Mouse (Mus musculus): ENCODE data around the gene Pacrg. TPM values are rescaled to one million over a fixed set of nuclear protein-coding genes. Genes with fewer than 3 reads are reported as not detected.

The Pacrg gene
- polyA plus RNA-seq, 1 experiment from 2014 or later, result 4.8 TPM

DNA sequence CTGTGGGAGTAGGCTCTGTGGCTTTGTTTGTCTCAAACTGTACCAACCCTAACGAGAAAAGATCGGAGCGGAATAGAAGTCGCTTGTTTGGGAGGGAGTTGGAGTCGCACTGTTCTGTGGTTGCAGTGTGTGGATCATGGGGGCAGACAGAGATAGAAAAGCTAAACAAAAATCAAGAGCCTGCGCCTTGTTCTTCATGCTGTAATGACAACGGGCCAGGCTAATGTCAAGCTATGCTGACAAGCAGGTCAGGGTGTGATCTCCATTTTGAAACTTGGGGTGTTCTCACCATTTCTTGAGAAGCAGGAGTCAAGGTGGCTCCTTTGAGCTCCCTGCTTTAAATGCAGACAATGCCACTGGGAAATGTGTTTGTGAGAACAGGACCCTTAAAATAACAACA is 433.8 kb downstream of the Pacrg start:
- Histone ChIP-seq H3K4me2 (replicated peaks) (peak overlapping the region; percentile 34), H3K9me3 (no peaks in the 10 kb centered on the region), H3K27ac (replicated peaks) (0 out of 2 replicates have a peak overlapping the region, but pooled peaks have one; percentile 15), H3K36me3 (no peaks in the 10 kb centered on the region), H3K27me3 (no peaks in the 10 kb centered on the region; the same call in 1 of the 2 replicates), H3K4me1 (peaks cover 25% of the 10 kb centered on the region), H3K4me3 (no peak overlapping the region), H3K9ac (replicated peaks) (no peak overlapping the region; the same call in 1 of the 2 replicates)
- 34% methylated on average over 7 of the region's 7 CpGs for WGBS
- no peak for ATAC-seq (ENCODE audit: low FRiP score, low read depth)

- Histone ChIP-seq H3K4me3 (no peak overlapping the region), H3K9ac (replicated peaks) (no peak overlapping the region; the same call in 1 of the 2 replicates), H3K36me3 (no peaks in the 10 kb centered on the region), H3K4me1 (peaks cover 27% of the 10 kb centered on the region), H3K27ac (replicated peaks) (0 out of 2 replicates have a peak overlapping the region, but pooled peaks have one; percentile 15), H3K27me3 (no peaks in the 10 kb centered on the region; the same call in 1 of the 2 replicates), H3K9me3 (no peaks in the 10 kb centered on the region), H3K4me2 (replicated peaks) (peak overlapping the region; percentile 34)
- WGBS, result 17% methylated on average over 7 of the region's 7 CpGs
- no peak for ATAC-seq (ENCODE audit: low FRiP score, low read depth)
Measured at GRCm38 (mm10) chr17:10405906-10406305, 434.2 kb downstream of the Pacrg start.

DNA sequence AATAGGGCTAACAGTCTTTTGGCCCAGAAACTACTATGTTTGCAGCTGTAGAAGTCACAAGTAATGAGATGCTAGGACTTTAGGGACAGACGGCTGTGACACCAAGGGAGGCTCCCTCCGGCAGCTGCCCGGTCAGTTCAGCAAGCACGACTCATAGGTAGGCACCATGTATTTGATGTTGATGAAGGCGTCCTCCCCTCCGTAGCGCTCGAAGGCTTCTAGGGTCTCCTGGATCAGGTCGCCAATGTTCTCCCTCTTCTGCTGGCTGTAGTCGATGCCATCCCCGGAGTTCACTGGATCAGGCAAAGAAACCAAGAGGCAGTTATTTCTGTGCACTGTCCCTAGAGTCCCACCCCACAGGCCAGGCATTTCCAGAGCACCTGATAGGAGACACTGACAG is 436.9 kb downstream of the Pacrg start:
- H3K4me1 ChIP-seq, result peaks cover 39% of the 10 kb centered on the region
- H3K9me3 ChIP-seq, result no peaks in the 10 kb centered on the region

GRCm38 (mm10) chr17:10402064-10402640 is 438.0 kb downstream of the Pacrg start:
- Histone ChIP-seq H3K27ac (replicated peaks) (no peak overlapping the region), H3K4me1 (peaks cover 44% of the 10 kb centered on the region), H3K9ac (replicated peaks) (no peak overlapping the region), H3K4me3 (no peak overlapping the region), H3K36me3 (no peaks in the 10 kb centered on the region), H3K27me3 (0 out of 2 replicates have a peak, but pooled peaks cover 2% of the 10 kb centered on the region), H3K4me2 (replicated peaks) (no peak overlapping the region), H3K9me3 (no peaks in the 10 kb centered on the region)
- 88% methylated on average over 12 of the region's 12 CpGs for WGBS
- ATAC-seq (ENCODE audit: low FRiP score, low read depth), result no peak

More for the DNA sequence above, 436.9 kb downstream of the Pacrg start:
- no peak overlapping the region for H3K4me3 ChIP-seq
- H3K27ac ChIP-seq (replicated peaks), result no peak overlapping the region
- H3K27me3 ChIP-seq, result 0 out of 2 replicates have a peak, but pooled peaks cover 2% of the 10 kb centered on the region
- ATAC-seq (ENCODE audit: low FRiP score, low read depth), result no peak
- H3K9ac ChIP-seq (replicated peaks), result no peak overlapping the region
- 92% methylated on average over 11 of the region's 11 CpGs for WGBS
- no peaks in the 10 kb centered on the region for H3K36me3 ChIP-seq
- no peak overlapping the region for H3K4me2 ChIP-seq (replicated peaks)

DNA sequence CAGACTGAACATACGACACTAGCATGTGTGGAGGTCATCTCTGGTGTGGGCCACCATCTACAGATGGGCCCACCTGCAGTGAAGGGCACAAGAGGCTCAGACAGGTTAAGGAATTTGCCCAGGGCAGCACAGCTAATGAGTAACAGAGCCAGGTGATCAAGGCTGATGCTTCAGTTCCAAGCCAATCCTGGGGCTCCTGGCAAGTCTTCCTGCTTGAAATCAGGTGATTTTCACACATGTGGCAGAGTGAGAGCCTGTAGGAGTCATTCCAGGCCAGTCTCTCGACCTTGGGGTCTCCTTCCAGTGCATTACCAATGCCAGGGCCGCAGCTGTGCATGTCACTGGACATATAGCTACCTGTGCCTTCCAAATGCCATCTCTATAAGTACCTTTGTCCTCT is 438.6 kb downstream of the Pacrg start:
- no peaks in the 10 kb centered on the region for H3K9me3 ChIP-seq
- ATAC-seq (ENCODE audit: low FRiP score, low read depth), result no peak
- H3K4me3 ChIP-seq, result no peak overlapping the region
- peaks cover 9% of the 10 kb centered on the region; the same call in 1 of the 2 replicates for H3K27me3 ChIP-seq
- no peak overlapping the region for H3K27ac ChIP-seq (replicated peaks)
- H3K9ac ChIP-seq (replicated peaks), result no peak overlapping the region
- 87% methylated on average over 3 of the region's 3 CpGs for WGBS
- H3K4me1 ChIP-seq, result peaks cover 38% of the 10 kb centered on the region
- no peaks in the 10 kb centered on the region for H3K36me3 ChIP-seq
- no peak overlapping the region for H3K4me2 ChIP-seq (replicated peaks)

DNA sequence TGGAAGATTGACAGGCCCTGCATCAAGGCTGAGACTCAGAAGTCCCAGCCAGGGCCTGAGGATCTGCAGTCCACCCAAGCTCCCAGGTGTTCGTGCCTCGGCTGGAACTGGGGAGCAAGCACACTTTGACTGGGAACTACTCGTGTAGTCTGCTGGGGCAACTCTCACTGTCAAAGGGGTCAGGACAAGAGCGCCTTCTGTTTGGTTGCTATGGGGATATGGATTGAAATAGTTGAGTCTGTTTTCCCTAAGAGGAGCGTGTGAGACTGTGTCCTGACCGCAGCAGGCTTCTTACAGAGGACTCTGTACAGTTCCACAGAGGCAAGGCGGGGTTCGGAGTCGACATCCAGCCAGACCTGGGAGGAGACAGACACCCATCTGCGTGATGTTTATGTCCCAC is 440.4 kb downstream of the Pacrg start:
- Histone ChIP-seq H3K36me3 (no peaks in the 10 kb centered on the region), H3K27ac (replicated peaks) (no peak overlapping the region), H3K4me2 (replicated peaks) (no peak overlapping the region), H3K4me3 (no peak overlapping the region), H3K27me3 (peaks cover 11% of the 10 kb centered on the region; the same call in 1 of the 2 replicates), H3K9ac (replicated peaks) (no peak overlapping the region), H3K9me3 (no peaks in the 10 kb centered on the region), H3K4me1 (peaks cover 37% of the 10 kb centered on the region)
- no peak for ATAC-seq (ENCODE audit: low FRiP score, low read depth)
- 66% methylated on average over 10 of the region's 10 CpGs for WGBS

DNA sequence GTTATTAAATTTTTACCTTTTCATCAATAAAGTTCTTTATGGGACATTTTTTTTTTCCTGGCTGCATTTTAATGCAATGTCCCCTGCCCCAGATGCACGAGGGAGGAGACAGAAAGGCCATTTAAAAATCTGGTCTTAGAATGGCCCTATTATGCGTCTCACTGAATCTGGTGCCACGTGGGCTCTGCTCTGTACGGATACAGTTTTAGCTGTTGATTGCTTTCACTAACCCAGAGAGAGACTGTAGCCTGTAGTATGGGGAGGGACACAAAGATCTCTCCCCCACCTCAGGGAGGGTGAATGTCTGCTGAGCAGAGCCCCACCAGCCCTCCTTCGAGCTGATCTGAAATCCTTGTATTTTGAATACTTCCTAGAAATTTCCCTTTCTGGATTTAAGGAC is 441.2 kb downstream of the Pacrg start:
- Histone ChIP-seq H3K9ac (replicated peaks) (no peak overlapping the region), H3K36me3 (no peaks in the 10 kb centered on the region), H3K4me3 (no peak overlapping the region), H3K4me1 (peaks cover 40% of the 10 kb centered on the region), H3K27ac (replicated peaks) (no peak overlapping the region), H3K4me2 (replicated peaks) (no peak overlapping the region), H3K27me3 (peaks cover 11% of the 10 kb centered on the region; the same call in 1 of the 2 replicates), H3K9me3 (no peaks in the 10 kb centered on the region)
- no peak for ATAC-seq (ENCODE audit: low FRiP score, low read depth)
- 64% methylated on average over 5 of the region's 5 CpGs for WGBS

- no peaks in the 10 kb centered on the region for H3K36me3 ChIP-seq
- WGBS, result 74% methylated on average over 10 of the region's 10 CpGs
- no peak for ATAC-seq (ENCODE audit: low FRiP score, low read depth)
- peaks cover 40% of the 10 kb centered on the region for H3K4me1 ChIP-seq
- H3K9ac ChIP-seq (replicated peaks), result no peak overlapping the region
- no peaks in the 10 kb centered on the region for H3K9me3 ChIP-seq
- no peak overlapping the region for H3K4me3 ChIP-seq
- peaks cover 15% of the 10 kb centered on the region; the same call in 1 of the 2 replicates for H3K27me3 ChIP-seq
- no peak overlapping the region for H3K4me2 ChIP-seq (replicated peaks)
- H3K27ac ChIP-seq (replicated peaks), result no peak overlapping the region
Measured at GRCm38 (mm10) chr17:10397924-10398627, 442.0 kb downstream of the Pacrg start.

DNA sequence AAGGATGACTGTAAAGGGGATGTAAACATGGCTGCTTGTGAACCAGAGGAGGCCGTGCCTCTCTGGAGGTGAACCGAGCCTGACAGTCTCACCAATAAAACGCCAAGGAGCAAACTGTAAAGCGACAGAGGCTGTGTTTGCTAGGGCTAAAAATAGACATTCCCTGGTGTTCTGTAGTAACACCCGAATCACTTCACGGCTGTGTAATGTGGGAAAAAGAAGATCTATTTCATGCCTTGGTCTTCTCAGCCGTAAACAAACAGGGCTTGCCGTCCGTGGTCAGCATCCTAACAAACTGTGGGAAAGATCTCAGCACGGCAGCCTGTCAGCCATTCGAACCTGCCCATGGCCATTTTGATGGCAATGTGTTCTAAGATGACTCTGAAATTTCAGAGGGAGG is 442.8 kb downstream of the Pacrg start:
- Histone ChIP-seq H3K27ac (replicated peaks) (no peak overlapping the region), H3K9me3 (no peaks in the 10 kb centered on the region), H3K9ac (replicated peaks) (no peak overlapping the region), H3K4me2 (replicated peaks) (no peak overlapping the region), H3K36me3 (no peaks in the 10 kb centered on the region), H3K4me1 (peaks cover 40% of the 10 kb centered on the region), H3K27me3 (peaks cover 20% of the 10 kb centered on the region), H3K4me3 (no peak overlapping the region)
- 87% methylated on average over 11 of the region's 11 CpGs for WGBS
- ATAC-seq (ENCODE audit: low FRiP score, low read depth), result no peak

DNA sequence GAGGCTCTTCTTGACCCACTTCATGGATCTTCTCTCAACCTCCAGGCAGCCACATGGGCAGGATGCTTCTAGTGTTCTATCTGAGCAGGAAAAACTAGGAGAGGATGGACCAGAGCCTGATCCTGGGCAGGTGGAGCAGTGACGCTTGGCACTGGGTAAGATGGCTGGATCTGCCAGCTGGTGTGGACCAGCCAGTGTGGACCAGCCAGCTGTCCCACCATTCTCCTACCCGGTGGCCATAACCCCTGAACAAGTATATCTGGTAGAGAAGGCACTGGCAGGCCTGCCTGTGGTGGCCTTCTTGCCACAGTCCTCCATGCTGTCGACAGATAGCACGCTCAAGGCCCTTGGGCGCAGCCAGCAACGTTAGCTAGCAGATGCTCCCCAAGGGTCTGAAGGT is 443.2 kb downstream of the Pacrg start:
- no peak overlapping the region for H3K4me3 ChIP-seq
- no peaks in the 10 kb centered on the region for H3K9me3 ChIP-seq
- no peak overlapping the region for H3K27ac ChIP-seq (replicated peaks)
- peaks cover 40% of the 10 kb centered on the region for H3K4me1 ChIP-seq
- ATAC-seq (ENCODE audit: low FRiP score, low read depth), result no peak
- no peaks in the 10 kb centered on the region for H3K36me3 ChIP-seq
- H3K4me2 ChIP-seq (replicated peaks), result no peak overlapping the region
- WGBS, result 95% methylated on average over 6 of the region's 6 CpGs
- H3K9ac ChIP-seq (replicated peaks), result no peak overlapping the region
- H3K27me3 ChIP-seq, result peaks cover 20% of the 10 kb centered on the region

GRCm38 (mm10) chr17:10394855-10395254 is 445.3 kb downstream of the Pacrg start:
- Histone ChIP-seq H3K27ac (replicated peaks) (peak overlapping the region; percentile 47), H3K27me3 (peaks cover 20% of the 10 kb centered on the region), H3K4me1 (peaks cover 47% of the 10 kb centered on the region), H3K4me2 (replicated peaks) (no peak overlapping the region), H3K36me3 (no peaks in the 10 kb centered on the region), H3K9me3 (no peaks in the 10 kb centered on the region), H3K9ac (replicated peaks) (no peak overlapping the region), H3K4me3 (no peak overlapping the region)
- no peak for ATAC-seq (ENCODE audit: low FRiP score, low read depth)
- 21% methylated on average over 8 of the region's 8 CpGs for WGBS

DNA sequence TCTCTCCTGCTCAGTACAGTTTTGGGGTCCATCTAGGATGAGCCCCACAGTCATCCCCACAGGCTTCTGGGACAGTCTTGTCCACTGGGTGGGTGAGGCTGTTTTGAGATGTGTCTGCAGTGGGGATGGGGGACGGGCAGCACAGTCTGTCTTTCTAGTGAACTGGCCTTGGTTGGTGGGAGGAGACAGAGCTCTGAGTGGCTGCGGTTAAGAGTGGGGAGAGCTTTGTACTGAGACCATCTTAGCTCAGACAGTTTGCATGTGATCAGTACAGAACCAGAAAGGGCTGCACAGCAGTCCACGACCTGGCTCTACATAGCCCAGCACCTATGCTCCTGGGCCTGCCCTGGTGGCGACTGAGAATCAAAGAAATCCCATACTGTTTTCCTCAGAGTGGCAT is 446.3 kb downstream of the Pacrg start:
- WGBS, result 84% methylated on average over 4 of the region's 4 CpGs
- peaks cover 40% of the 10 kb centered on the region for H3K4me1 ChIP-seq
- no peak overlapping the region for H3K4me2 ChIP-seq (replicated peaks)

More for the DNA sequence above, 446.3 kb downstream of the Pacrg start:
- no peak for ATAC-seq (ENCODE audit: low FRiP score, low read depth)
- Histone ChIP-seq H3K9ac (replicated peaks) (no peak overlapping the region), H3K9me3 (no peaks in the 10 kb centered on the region), H3K27me3 (peaks cover 18% of the 10 kb centered on the region), H3K4me3 (no peak overlapping the region), H3K36me3 (no peaks in the 10 kb centered on the region), H3K27ac (replicated peaks) (no peak overlapping the region)

Measured in midbrain, embryonic 12.5 days (tissue).